Mouse (Mus musculus): ENCODE data around the gene Gm21983. TPM values are rescaled to one million over a fixed set of nuclear protein-coding genes. Genes with fewer than 3 reads are reported as not detected.

The Gm21983 gene
- total and polyA plus RNA-seq, 2 experiments from 2014 or later: not detected

- Histone ChIP-seq H3K27me3 (ENCODE audit: control insufficient read depth, insufficient read depth, low read length) (no peaks in the 10 kb centered on the region), H3K9me3 (replicated peaks; ENCODE audit: control insufficient read depth, low read length) (no peaks in the 10 kb centered on the region), H3K9ac (replicated peaks; ENCODE audit: low read depth, low read length) (no peak overlapping the region), H3K27ac (ENCODE audit: low read depth) (no peak overlapping the region), H3K36me3 (replicated peaks; ENCODE audit: control insufficient read depth, insufficient read depth, low read length) (peaks cover 26% of the 10 kb centered on the region), H3K4me2 (ENCODE audit: low read depth, low read length) (no peak overlapping the region), H3K4me3 (ENCODE audit: low read depth, low read length) (no peak overlapping the region), H3K4me1 (ENCODE audit: control insufficient read depth, insufficient read depth) (peaks cover 5% of the 10 kb centered on the region)
- WGBS: 94% methylated on average over 9 of the region's 9 CpGs
- no peak for ATAC-seq (ENCODE audit: insufficient read depth, low read depth)
- TF ChIP-seq EP300 (IDR thresholded peaks at IDR 0.05; ENCODE audit: low read depth) (no peak), CTCF (IDR thresholded peaks at IDR 0.05; ENCODE audit: low read depth) (no peak)
- no peak for DNase-seq (ENCODE audit: low spot score)
Measured at GRCm38 (mm10) chr7:27158171-27158570, 22.7 kb downstream of the Gm21983 start.

DNA sequence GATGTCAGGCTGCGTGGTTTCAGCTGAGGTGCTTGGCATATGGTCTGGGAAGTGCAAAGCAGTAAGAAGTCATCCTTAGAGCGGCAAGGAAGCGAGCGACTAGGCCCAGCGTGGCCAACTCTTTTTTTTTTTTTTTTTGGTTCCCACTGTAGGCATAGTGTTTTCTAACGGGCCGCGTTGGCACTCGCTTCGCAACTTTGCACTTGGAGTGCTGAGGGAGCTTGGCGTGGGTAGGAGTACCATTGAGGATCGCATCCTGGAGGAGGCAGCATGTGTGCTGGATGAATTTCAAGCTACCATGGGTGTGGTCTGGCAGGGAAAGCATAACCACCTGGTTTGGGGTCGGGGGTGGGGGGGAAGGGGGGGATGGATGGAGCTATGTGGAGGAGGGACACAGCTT is 24.9 kb downstream of the Gm21983 start:
- ATAC-seq (ENCODE audit: insufficient read depth, low read depth) (no peak), DNase-seq (ENCODE audit: low spot score) (no peak)
- Histone ChIP-seq H3K4me2 (ENCODE audit: low read depth, low read length) (no peak overlapping the region), H3K27me3 (ENCODE audit: control insufficient read depth, insufficient read depth, low read length) (no peaks in the 10 kb centered on the region), H3K27ac (ENCODE audit: low read depth) (no peak overlapping the region), H3K9ac (replicated peaks; ENCODE audit: low read depth, low read length) (no peak overlapping the region), H3K9me3 (replicated peaks; ENCODE audit: control insufficient read depth, low read length) (no peaks in the 10 kb centered on the region), H3K4me1 (ENCODE audit: control insufficient read depth, insufficient read depth) (no peaks in the 10 kb centered on the region), H3K4me3 (ENCODE audit: low read depth, low read length) (no peak overlapping the region), H3K36me3 (replicated peaks; ENCODE audit: control insufficient read depth, insufficient read depth, low read length) (peaks cover 26% of the 10 kb centered on the region)
- TF ChIP-seq EP300 (IDR thresholded peaks at IDR 0.05; ENCODE audit: low read depth) (no peak), CTCF (IDR thresholded peaks at IDR 0.05; ENCODE audit: low read depth) (no peak)
- 69% methylated on average over 13 of the region's 13 CpGs for WGBS

- H3K9ac ChIP-seq (replicated peaks; ENCODE audit: low read depth, low read length): no peak within 1 kb of the TSS
- no peaks in the 10 kb centered on the region for H3K27me3 ChIP-seq (ENCODE audit: control insufficient read depth, insufficient read depth, low read length)
- no peaks in the 10 kb centered on the region for H3K4me1 ChIP-seq (ENCODE audit: control insufficient read depth, insufficient read depth)
- H3K36me3 ChIP-seq (replicated peaks; ENCODE audit: control insufficient read depth, insufficient read depth, low read length): peaks cover 12% of the 10 kb centered on the region
- no peaks in the 10 kb centered on the region for H3K9me3 ChIP-seq (replicated peaks; ENCODE audit: control insufficient read depth, low read length)
- DNase-seq (ENCODE audit: low spot score) (no peak), ATAC-seq (ENCODE audit: insufficient read depth, low read depth) (peak; percentile 49; the same call in 1 of the 2 replicates)
- no peak within 1 kb of the TSS for H3K27ac ChIP-seq (ENCODE audit: low read depth)
- H3K4me3 ChIP-seq (ENCODE audit: low read depth, low read length): no peak within 1 kb of the TSS
- WGBS: 49% methylated on average over 10 of the region's 10 CpGs
- no peak within 1 kb of the TSS for H3K4me2 ChIP-seq (ENCODE audit: low read depth, low read length)
- no peak for TF ChIP-seq EP300 (IDR thresholded peaks at IDR 0.05; ENCODE audit: low read depth)
- TF ChIP-seq CTCF (IDR thresholded peaks at IDR 0.05; ENCODE audit: low read depth): no peak
Measured at GRCm38 (mm10) chr7:27153205-27153764, 27.6 kb downstream of the Gm21983 start, which contains the start of gene Cyp2t4. Gene Cyp2t4 (plus strand): TSS chr7:27153714.

DNA sequence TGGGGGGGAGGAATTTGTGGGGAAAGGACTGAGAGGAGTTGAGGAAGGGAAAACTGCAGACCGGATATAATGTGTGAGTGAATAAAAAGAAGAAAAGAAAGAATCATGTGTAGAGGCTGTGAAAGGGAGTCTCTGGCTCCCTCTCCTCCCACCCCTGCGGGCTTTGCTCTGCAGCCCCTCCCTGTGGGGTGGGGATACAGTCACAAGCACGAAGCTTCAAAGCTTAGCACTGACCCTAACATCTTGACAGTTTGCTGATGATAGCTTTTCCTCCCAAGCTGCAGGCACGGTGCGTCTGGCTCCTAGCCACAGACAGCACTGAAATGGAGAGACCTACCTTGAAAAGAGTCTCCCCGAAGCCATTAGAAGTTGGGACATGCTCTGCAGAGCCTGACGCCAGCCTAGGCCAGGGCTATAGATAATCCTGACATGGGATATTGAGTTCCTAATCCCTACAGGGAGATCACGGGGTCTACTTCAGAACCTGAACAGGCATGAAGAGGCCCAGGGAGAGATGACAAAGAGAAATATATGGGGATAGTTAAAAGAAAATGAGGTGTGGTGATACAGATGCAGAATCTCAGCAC is 44.4 kb downstream of the Gm21983 start:
- ATAC-seq (ENCODE audit: insufficient read depth, low read depth): no peak
- TF ChIP-seq CTCF (IDR thresholded peaks at IDR 0.05; ENCODE audit: low read depth): no peak
- no peak for TF ChIP-seq EP300 (IDR thresholded peaks at IDR 0.05; ENCODE audit: low read depth)

GRCm38 (mm10) chr7:27133757-27134156 is 47.1 kb downstream of the Gm21983 start:
- WGBS: 76% methylated on average over 4 of the region's 4 CpGs
- H3K4me1 ChIP-seq (ENCODE audit: control insufficient read depth, insufficient read depth): no peaks in the 10 kb centered on the region
- no peak overlapping the region for H3K4me3 ChIP-seq (ENCODE audit: low read depth, low read length)
- H3K36me3 ChIP-seq (replicated peaks; ENCODE audit: control insufficient read depth, insufficient read depth, low read length): no peaks in the 10 kb centered on the region
- no peak overlapping the region for H3K27ac ChIP-seq (ENCODE audit: low read depth)
- H3K9me3 ChIP-seq (replicated peaks; ENCODE audit: control insufficient read depth, low read length): no peaks in the 10 kb centered on the region
- no peak for TF ChIP-seq EP300 (IDR thresholded peaks at IDR 0.05; ENCODE audit: low read depth)
- no peaks in the 10 kb centered on the region for H3K27me3 ChIP-seq (ENCODE audit: control insufficient read depth, insufficient read depth, low read length)
- DNase-seq (ENCODE audit: low spot score) (no peak), ATAC-seq (ENCODE audit: insufficient read depth, low read depth) (no peak)
- H3K4me2 ChIP-seq (ENCODE audit: low read depth, low read length): no peak overlapping the region
- H3K9ac ChIP-seq (replicated peaks; ENCODE audit: low read depth, low read length): no peak overlapping the region

More for the DNA sequence above, 44.4 kb downstream of the Gm21983 start:
- DNase-seq (ENCODE audit: low spot score): no peak
- H3K9ac ChIP-seq (replicated peaks; ENCODE audit: low read depth, low read length): no peak overlapping the region
- H3K27me3 ChIP-seq (ENCODE audit: control insufficient read depth, insufficient read depth, low read length): no peaks in the 10 kb centered on the region
- H3K9me3 ChIP-seq (replicated peaks; ENCODE audit: control insufficient read depth, low read length): no peaks in the 10 kb centered on the region
- H3K36me3 ChIP-seq (replicated peaks; ENCODE audit: control insufficient read depth, insufficient read depth, low read length): no peaks in the 10 kb centered on the region
- WGBS: 49% methylated on average over 8 of the region's 8 CpGs
- H3K27ac ChIP-seq (ENCODE audit: low read depth): no peak overlapping the region
- H3K4me3 ChIP-seq (ENCODE audit: low read depth, low read length): no peak overlapping the region
- H3K4me1 ChIP-seq (ENCODE audit: control insufficient read depth, insufficient read depth): no peaks in the 10 kb centered on the region
- no peak overlapping the region for H3K4me2 ChIP-seq (ENCODE audit: low read depth, low read length)

GRCm38 (mm10) chr7:27133156-27133555 is 47.7 kb downstream of the Gm21983 start:
- Histone ChIP-seq H3K9me3 (replicated peaks; ENCODE audit: control insufficient read depth, low read length) (no peaks in the 10 kb centered on the region), H3K27ac (ENCODE audit: low read depth) (no peak overlapping the region), H3K4me1 (ENCODE audit: control insufficient read depth, insufficient read depth) (no peaks in the 10 kb centered on the region), H3K4me3 (ENCODE audit: low read depth, low read length) (no peak overlapping the region), H3K36me3 (replicated peaks; ENCODE audit: control insufficient read depth, insufficient read depth, low read length) (no peaks in the 10 kb centered on the region), H3K4me2 (ENCODE audit: low read depth, low read length) (no peak overlapping the region), H3K9ac (replicated peaks; ENCODE audit: low read depth, low read length) (no peak overlapping the region), H3K27me3 (ENCODE audit: control insufficient read depth, insufficient read depth, low read length) (no peaks in the 10 kb centered on the region)
- TF ChIP-seq CTCF (IDR thresholded peaks at IDR 0.05; ENCODE audit: low read depth): no peak
- no peak for TF ChIP-seq EP300 (IDR thresholded peaks at IDR 0.05; ENCODE audit: low read depth)
- 40% methylated on average over 12 of the region's 12 CpGs for WGBS
- 0 out of 2 replicates have a peak, but pooled peaks have one; percentile 36 for ATAC-seq (ENCODE audit: insufficient read depth, low read depth)
- DNase-seq (ENCODE audit: low spot score): no peak

Data from heart, postnatal 0 days (tissue).